Mouse (Mus musculus) CD4-positive naive resting alpha-beta T cell, adult 57 days (primary cell): Measurements from ENCODE around the gene Larp7. TPM values are rescaled to one million over a fixed set of nuclear protein-coding genes. Genes with fewer than 3 reads are reported as not detected.

Experiments
- total RNA-seq: library from RNA; stranded (reverse); gene quantifications from one replicate; pipeline ENCODE4 v1.2.4, GENCODE M21; 2023

Larp7 gene
- 37.8 TPM for total RNA-seq

DNA sequence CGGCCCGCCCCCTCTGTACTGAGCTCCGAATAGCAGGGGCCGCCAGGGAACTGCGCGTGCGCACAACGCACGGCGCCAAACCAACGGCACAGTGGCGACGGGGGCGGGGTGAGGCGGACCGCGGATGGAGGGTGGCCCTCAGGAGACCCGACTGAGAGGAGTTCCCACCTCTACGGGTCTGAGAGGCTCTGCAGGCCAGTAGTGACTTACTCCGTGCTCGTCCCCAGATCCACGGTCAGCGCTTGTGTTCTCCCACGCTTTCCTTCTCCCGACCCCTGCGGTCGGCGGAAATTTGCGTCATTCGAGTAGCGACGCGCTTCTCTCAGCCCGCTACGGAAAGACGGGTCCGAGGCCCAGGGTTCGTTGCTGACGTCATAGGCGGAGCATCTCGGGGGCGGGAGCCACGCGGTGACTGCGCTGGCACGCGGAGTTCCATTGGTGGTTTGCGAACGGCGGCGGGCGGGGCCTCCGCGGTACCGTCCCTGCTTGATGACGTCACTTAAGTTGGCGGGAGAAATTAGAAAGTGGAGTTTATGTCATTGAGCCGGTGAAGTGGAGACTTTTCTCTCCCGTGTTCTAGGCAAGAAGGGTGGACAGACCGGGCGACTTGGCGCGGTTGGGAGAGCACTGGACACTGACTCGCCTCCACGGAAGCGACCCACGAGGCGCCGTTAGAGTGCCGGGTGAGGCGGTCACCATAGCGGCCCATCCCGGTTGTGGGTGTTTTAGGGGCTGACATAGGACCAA lies at the start of gene Larp7, which contains the start of gene Zgrf1:
Gene Larp7 (minus strand): TSS at position 377 of the 747 bp plus-strand sequence.
Gene Zgrf1 (plus strand): TSS at position 517 of the 747 bp plus-strand sequence.

DNA sequence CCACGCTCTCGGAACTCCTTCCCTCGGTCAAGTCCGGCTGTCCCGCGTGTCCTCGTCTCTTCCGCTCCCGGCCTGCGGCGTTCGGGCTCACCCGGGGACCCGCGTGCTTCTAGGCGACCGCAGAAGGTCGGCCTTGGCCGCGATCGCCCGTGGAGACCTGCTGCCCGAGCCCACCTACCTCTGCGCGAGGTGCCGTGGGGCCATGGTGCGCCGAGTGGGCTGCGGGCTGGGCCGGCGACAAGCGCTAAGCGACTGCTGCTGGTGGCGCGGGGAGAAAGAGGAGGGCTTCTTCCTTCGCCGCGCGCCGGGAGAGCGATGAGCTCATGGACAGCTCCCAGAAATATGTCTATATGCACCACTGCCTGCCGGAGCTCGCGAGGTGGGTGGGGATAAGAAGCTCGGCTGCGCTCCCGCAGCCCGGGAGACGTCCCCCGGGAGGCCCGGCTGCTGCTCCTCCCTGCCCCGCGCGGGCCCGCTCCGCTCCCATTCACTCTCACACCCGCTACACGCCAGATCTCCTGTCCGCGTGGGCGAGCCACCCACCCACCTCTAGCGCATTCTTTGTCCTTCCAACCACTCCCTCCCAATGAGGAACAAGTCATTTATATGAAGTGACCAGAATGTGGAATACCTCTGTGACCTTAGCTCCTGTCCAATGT lies 54.3 kb downstream of the Larp7 start, which contains the start of gene Ank2:
Gene Ank2 (minus strand): TSS at position 609 of the 659 bp plus-strand sequence.

Other genes with a start within 250 kb of the Larp7 start
- 1.2 TPM for gene Ank2, start 54.0 kb downstream of the Larp7 start, total RNA-seq
- 6.2 TPM for gene Zgrf1, start 140 bp upstream of the Larp7 start, total RNA-seq
- not detected for gene Neurog2, start 79.8 kb upstream of the Larp7 start, total RNA-seq
- gene Alpk1, start 227.2 kb upstream of the Larp7 start, total RNA-seq = 2.3 TPM
- 1.4 TPM for gene Tifa, start 236.5 kb upstream of the Larp7 start, total RNA-seq